Comparison of ENCODE assay signal across 9 mouse cellular contexts in genomic region chr13:32611551-32612295, GRCm38 (mm10).
DNase-seq lines count a peak whose midpoint lies in the region; ATAC-seq and TF ChIP-seq lines count a peak whose summit lies in the region.
"Had no signal": no experiment of that assay in that cellular context is flagged by ENCODE, and none has a peak within 500 bp of the region (broad histone marks: within the 10 kb centered on the region; RNA-seq: fewer than 3 reads in every experiment).

No protein-coding gene starts in this region.

- H3K4me1 ChIP-seq in forebrain, embryonic 10.5 days, result peaks cover 31% of the 10 kb centered on the region
- H3K4me1 ChIP-seq in forebrain, postnatal 0 days (ENCODE audit: insufficient read depth), result no peaks in the 10 kb centered on the region
- 0 out of 2 replicates have a peak, but pooled peaks cover 3% of the 10 kb centered on the region for H3K4me1 ChIP-seq in midbrain, embryonic 10.5 days
- H3K4me1 ChIP-seq in midbrain, embryonic 11.5 days (ENCODE audit: control insufficient read depth, insufficient read depth, low read length), result no peaks in the 10 kb centered on the region

- no peak for ATAC-seq in forebrain, postnatal 0 days
- ATAC-seq in midbrain, embryonic 11.5 days (ENCODE audit: low FRiP score), result no peak
- peak; percentile 53 for ATAC-seq in granulocyte monocyte progenitor cell, adult 5-6 weeks (replicated peaks; ENCODE audit: poor library complexity, severe bottlenecking)

- TF ChIP-seq CTCF in forebrain, postnatal 0 days (IDR thresholded peaks at IDR 0.05; ENCODE audit: low read depth), result no peak
- TF ChIP-seq CTCF in left cerebral cortex, adult 2 months (IDR thresholded peaks at IDR 0.05), result no peak

- H3K27me3 ChIP-seq in forebrain, embryonic 10.5 days (ENCODE audit: poor library complexity, severe bottlenecking), result no peaks in the 10 kb centered on the region
- no peaks in the 10 kb centered on the region for H3K27me3 ChIP-seq in forebrain, postnatal 0 days (ENCODE audit: insufficient read depth, low read length)
- H3K27me3 ChIP-seq in midbrain, embryonic 10.5 days (ENCODE audit: low read depth, poor library complexity, severe bottlenecking), result no peaks in the 10 kb centered on the region
- no peaks in the 10 kb centered on the region for H3K27me3 ChIP-seq in midbrain, embryonic 11.5 days (ENCODE audit: control insufficient read depth, insufficient read depth, low read length)

- intact Hi-C loops in left cerebral cortex, adult 2 months (cut with DNase I), result no loop called here

- no peak overlapping the region for H3K9ac ChIP-seq in forebrain, postnatal 0 days
- H3K9ac ChIP-seq in midbrain, embryonic 11.5 days (ENCODE audit: low read length), result no peak overlapping the region

- peak; percentile 51 for DNase-seq in forebrain, embryonic 10.5 days (ENCODE audit: extremely low spot score, low spot score)
- DNase-seq in forebrain, postnatal 0 days, result no peak
- peak; percentile 42 for DNase-seq in midbrain, embryonic 10.5 days (ENCODE audit: low spot score)
- no peak for DNase-seq in midbrain, embryonic 11.5 days (ENCODE audit: low spot score, missing footprints)
- DNase-seq in spleen, postnatal 4 days (ENCODE audit: low spot score in 2 of 2), result peak; percentile 32 to 65
- DNase-seq in layer of hippocampus, adult 8-10 months (ENCODE audit: low spot score in 2 of 2), result no peak
- DNase-seq in left cerebral cortex, adult 2 months (ENCODE audit: extremely low spot score in 1 of 2, low spot score in 2 of 2), result no peak

- no peak overlapping the region for H3K4me3 ChIP-seq in forebrain, embryonic 10.5 days
- no peak overlapping the region for H3K4me3 ChIP-seq in forebrain, postnatal 0 days (ENCODE audit: low read depth, low read length)
- no peak overlapping the region for H3K4me3 ChIP-seq in midbrain, embryonic 10.5 days
- H3K4me3 ChIP-seq in midbrain, embryonic 11.5 days (ENCODE audit: low read depth, low read length), result no peak overlapping the region
- no peak overlapping the region for H3K4me3 ChIP-seq in left cerebral cortex, adult 2 months
- H3K4me3 ChIP-seq: erythroblast, embryonic 14.5 days had no signal

- no peak overlapping the region for H3K27ac ChIP-seq in forebrain, embryonic 10.5 days
- H3K27ac ChIP-seq in forebrain, postnatal 0 days (ENCODE audit: low read depth, low read length), result no peak overlapping the region
- H3K27ac ChIP-seq in midbrain, embryonic 10.5 days (replicated peaks), result no peak overlapping the region
- H3K27ac ChIP-seq in midbrain, embryonic 11.5 days (ENCODE audit: low read depth, low read length), result no peak overlapping the region
- no peak overlapping the region for H3K27ac ChIP-seq in left cerebral cortex, adult 2 months

- no peak overlapping the region for H3K4me2 ChIP-seq in forebrain, postnatal 0 days (ENCODE audit: low read depth)
- no peak overlapping the region for H3K4me2 ChIP-seq in midbrain, embryonic 11.5 days

- no peaks in the 10 kb centered on the region for H3K9me3 ChIP-seq in forebrain, embryonic 10.5 days
- H3K9me3 ChIP-seq in forebrain, postnatal 0 days (ENCODE audit: low read length), result no peaks in the 10 kb centered on the region
- no peaks in the 10 kb centered on the region for H3K9me3 ChIP-seq in midbrain, embryonic 10.5 days (replicated peaks)
- H3K9me3 ChIP-seq in midbrain, embryonic 11.5 days (ENCODE audit: control insufficient read depth, low read length), result no peaks in the 10 kb centered on the region

- no peaks in the 10 kb centered on the region for H3K36me3 ChIP-seq in forebrain, embryonic 10.5 days (replicated peaks)
- no peaks in the 10 kb centered on the region for H3K36me3 ChIP-seq in forebrain, postnatal 0 days (ENCODE audit: insufficient read depth)
- no peaks in the 10 kb centered on the region for H3K36me3 ChIP-seq in midbrain, embryonic 10.5 days
- no peaks in the 10 kb centered on the region for H3K36me3 ChIP-seq in midbrain, embryonic 11.5 days (ENCODE audit: control insufficient read depth, insufficient read depth, low read length)

- 62% methylated on average over 13 of the region's 13 CpGs for WGBS in forebrain, embryonic 10.5 days
- WGBS in forebrain, postnatal 0 days, result 82% methylated on average over 13 of the region's 13 CpGs
- 75% methylated on average over 13 of the region's 13 CpGs for WGBS in midbrain, embryonic 10.5 days
- 71% methylated on average over 13 of the region's 13 CpGs for WGBS in midbrain, embryonic 11.5 days

Comparison
In these comparisons a context has a peak if more than half of its experiments do, and no peak if none do; other contexts are left out.
1. DNase-seq: peak in forebrain, embryonic 10.5 days (single experiment), midbrain, embryonic 10.5 days (single experiment) and spleen, postnatal 4 days (2 of 2); none in forebrain, postnatal 0 days (single experiment), midbrain, embryonic 11.5 days (single experiment), layer of hippocampus, adult 8-10 months (0 of 2) and left cerebral cortex, adult 2 months (0 of 2).